Mouse (Mus musculus): ENCODE results near the gene Lrrc34. TPM values are rescaled to one million over a fixed set of nuclear protein-coding genes. Genes with fewer than 3 reads are reported as not detected.

Gene Lrrc34
- polyA plus RNA-seq, 1 experiment from 2014 or later, result 0.78 TPM

GRCm38 (mm10) chr3:30635629-30636028 lies 12.0 kb downstream of the Lrrc34 start:
- 87% methylated on average over 4 of the region's 4 CpGs for WGBS
- H3K27me3 ChIP-seq, result no peaks in the 10 kb centered on the region
- no peak overlapping the region for H3K4me3 ChIP-seq
- H3K9me3 ChIP-seq, result no peaks in the 10 kb centered on the region
- no peak overlapping the region for H3K9ac ChIP-seq
- no peak for ATAC-seq (ENCODE audit: low read depth)
- no peak overlapping the region for H3K4me2 ChIP-seq
- H3K4me1 ChIP-seq (replicated peaks), result no peaks in the 10 kb centered on the region
- no peaks in the 10 kb centered on the region for H3K36me3 ChIP-seq
- H3K27ac ChIP-seq (replicated peaks), result no peak overlapping the region

- no peak for ATAC-seq (ENCODE audit: low read depth)
Measured at GRCm38 (mm10) chr3:30633681-30634080, 14.0 kb downstream of the Lrrc34 start.

GRCm38 (mm10) chr3:30620132-30620531 lies 27.5 kb downstream of the Lrrc34 start:
- WGBS, result 88% methylated on average over 8 of the region's 8 CpGs
- H3K4me3 ChIP-seq, result no peak overlapping the region
- no peak overlapping the region for H3K4me2 ChIP-seq
- ATAC-seq (ENCODE audit: low read depth), result no peak
- H3K36me3 ChIP-seq, result peaks cover 55% of the 10 kb centered on the region
- no peaks in the 10 kb centered on the region for H3K27me3 ChIP-seq
- no peaks in the 10 kb centered on the region for H3K9me3 ChIP-seq
- no peak overlapping the region for H3K27ac ChIP-seq (replicated peaks)
- no peak overlapping the region for H3K9ac ChIP-seq
- H3K4me1 ChIP-seq (replicated peaks), result no peaks in the 10 kb centered on the region

More at GRCm38 (mm10) chr3:30633681-30634080, 14.0 kb downstream of the Lrrc34 start:
- H3K9me3 ChIP-seq, result no peaks in the 10 kb centered on the region
- H3K4me3 ChIP-seq, result no peak overlapping the region
- no peaks in the 10 kb centered on the region for H3K27me3 ChIP-seq
- H3K4me1 ChIP-seq (replicated peaks), result no peaks in the 10 kb centered on the region
- no peak overlapping the region for H3K4me2 ChIP-seq
- no peak overlapping the region for H3K27ac ChIP-seq (replicated peaks)
- no peaks in the 10 kb centered on the region for H3K36me3 ChIP-seq
- 63% methylated on average over 3 of the region's 3 CpGs for WGBS
- H3K9ac ChIP-seq, result no peak overlapping the region

- Histone ChIP-seq H3K9ac (no peak overlapping the region), H3K9me3 (no peaks in the 10 kb centered on the region), H3K4me2 (no peak overlapping the region), H3K27ac (replicated peaks) (no peak overlapping the region), H3K27me3 (no peaks in the 10 kb centered on the region), H3K36me3 (peaks cover 78% of the 10 kb centered on the region), H3K4me1 (replicated peaks) (peaks cover 13% of the 10 kb centered on the region), H3K4me3 (no peak overlapping the region)
- ATAC-seq (ENCODE audit: low read depth), result no peak
- WGBS, result 94% methylated on average over 4 of the region's 4 CpGs
Measured at GRCm38 (mm10) chr3:30610930-30611329, 36.7 kb downstream of the Lrrc34 start.

- Histone ChIP-seq H3K36me3 (peaks cover 77% of the 10 kb centered on the region), H3K9ac (no peak overlapping the region), H3K27ac (replicated peaks) (no peak overlapping the region), H3K27me3 (no peaks in the 10 kb centered on the region), H3K9me3 (no peaks in the 10 kb centered on the region), H3K4me2 (no peak overlapping the region), H3K4me1 (replicated peaks) (peaks cover 19% of the 10 kb centered on the region), H3K4me3 (no peak overlapping the region)
- ATAC-seq (ENCODE audit: low read depth), result no peak
- WGBS, result 91% methylated on average over 3 of the region's 3 CpGs
Measured at GRCm38 (mm10) chr3:30608999-30609398, 38.7 kb downstream of the Lrrc34 start.

GRCm38 (mm10) chr3:30603256-30603655 lies 44.4 kb downstream of the Lrrc34 start:
- 27% methylated on average over 10 of the region's 10 CpGs for WGBS
- H3K9me3 ChIP-seq, result no peaks in the 10 kb centered on the region
- ATAC-seq (ENCODE audit: low read depth), result no peak

GRCm38 (mm10) chr3:30602740-30603098 lies 45.0 kb downstream of the Lrrc34 start:
- Histone ChIP-seq H3K9ac (peak overlapping the region; percentile 88), H3K4me3 (peak overlapping the region; percentile 84), H3K4me1 (replicated peaks) (peaks cover 41% of the 10 kb centered on the region), H3K36me3 (peaks cover 30% of the 10 kb centered on the region), H3K9me3 (no peaks in the 10 kb centered on the region), H3K27me3 (peaks cover 4% of the 10 kb centered on the region; the same call in 1 of the 2 replicates), H3K4me2 (peak overlapping the region; percentile 72), H3K27ac (replicated peaks) (peak overlapping the region; percentile 97)
- WGBS, result 0% methylated on average over 27 of the region's 27 CpGs
- no peak; the same call in 1 of the 2 replicates for ATAC-seq (ENCODE audit: low read depth)

More at GRCm38 (mm10) chr3:30603256-30603655, 44.4 kb downstream of the Lrrc34 start:
- H3K4me3 ChIP-seq, result peak overlapping the region; percentile 84
- H3K4me1 ChIP-seq (replicated peaks), result peaks cover 45% of the 10 kb centered on the region
- peak overlapping the region; percentile 72 for H3K4me2 ChIP-seq
- peak overlapping the region; percentile 97 for H3K27ac ChIP-seq (replicated peaks)
- H3K9ac ChIP-seq, result peak overlapping the region; percentile 88
- H3K27me3 ChIP-seq, result peaks cover 3% of the 10 kb centered on the region; the same call in 1 of the 2 replicates
- H3K36me3 ChIP-seq, result peaks cover 35% of the 10 kb centered on the region

GRCm38 (mm10) chr3:30602065-30602739 lies 45.5 kb downstream of the Lrrc34 start, which contains the start of gene Mynn:
TSS of gene Mynn (plus strand) at chr3:30602065.
- peaks cover 4% of the 10 kb centered on the region; the same call in 1 of the 2 replicates for H3K27me3 ChIP-seq
- no peaks in the 10 kb centered on the region for H3K9me3 ChIP-seq
- peaks cover 24% of the 10 kb centered on the region for H3K36me3 ChIP-seq
- peak within 1 kb of the TSS; percentile 72 for H3K4me2 ChIP-seq
- under 1% methylated on average over 40 of the region's 40 CpGs for WGBS
- H3K4me3 ChIP-seq, result peak within 1 kb of the TSS; percentile 84
- H3K4me1 ChIP-seq (replicated peaks), result peaks cover 41% of the 10 kb centered on the region
- ATAC-seq (ENCODE audit: low read depth), result peak; percentile 96
- H3K9ac ChIP-seq, result peak within 1 kb of the TSS; percentile 88
- H3K27ac ChIP-seq (replicated peaks), result peak within 1 kb of the TSS; percentile 97

- ATAC-seq (ENCODE audit: low read depth), result no peak
- peak overlapping the region; percentile 72 for H3K4me2 ChIP-seq
- 1% methylated on average over 13 of the region's 13 CpGs for WGBS
- H3K9me3 ChIP-seq, result no peaks in the 10 kb centered on the region
- H3K4me1 ChIP-seq (replicated peaks), result peaks cover 41% of the 10 kb centered on the region
- peak overlapping the region; percentile 88 for H3K9ac ChIP-seq
- H3K27me3 ChIP-seq, result peaks cover 4% of the 10 kb centered on the region; the same call in 1 of the 2 replicates
- peak overlapping the region; percentile 97 for H3K27ac ChIP-seq (replicated peaks)
- H3K4me3 ChIP-seq, result peak overlapping the region; percentile 84
- peaks cover 22% of the 10 kb centered on the region for H3K36me3 ChIP-seq
Measured at GRCm38 (mm10) chr3:30601610-30602064, 46.0 kb downstream of the Lrrc34 start.

- Histone ChIP-seq H3K4me2 (peak overlapping the region; percentile 72), H3K9ac (no peak overlapping the region), H3K27ac (replicated peaks) (no peak overlapping the region; the same call in 1 of the 2 replicates), H3K27me3 (peaks cover 4% of the 10 kb centered on the region; the same call in 1 of the 2 replicates), H3K9me3 (no peaks in the 10 kb centered on the region), H3K4me3 (peak overlapping the region; percentile 84), H3K36me3 (peaks cover 19% of the 10 kb centered on the region), H3K4me1 (replicated peaks) (peaks cover 37% of the 10 kb centered on the region)
- ATAC-seq (ENCODE audit: low read depth), result no peak
- WGBS, result under 1% methylated on average over 17 of the region's 17 CpGs
Measured at GRCm38 (mm10) chr3:30601175-30601574, 46.5 kb downstream of the Lrrc34 start.

GRCm38 (mm10) chr3:30600717-30601116 lies 47.0 kb downstream of the Lrrc34 start:
- peak overlapping the region; percentile 69 for H3K27ac ChIP-seq (replicated peaks)
- H3K4me3 ChIP-seq, result peak overlapping the region; percentile 84
- peaks cover 14% of the 10 kb centered on the region for H3K36me3 ChIP-seq
- no peak for ATAC-seq (ENCODE audit: low read depth)
- under 1% methylated on average over 14 of the region's 14 CpGs for WGBS
- peak overlapping the region; percentile 70 for H3K9ac ChIP-seq
- peaks cover 36% of the 10 kb centered on the region for H3K4me1 ChIP-seq (replicated peaks)
- peaks cover 4% of the 10 kb centered on the region; the same call in 1 of the 2 replicates for H3K27me3 ChIP-seq
- peak overlapping the region; percentile 72 for H3K4me2 ChIP-seq
- no peaks in the 10 kb centered on the region for H3K9me3 ChIP-seq

GRCm38 (mm10) chr3:30599711-30600545 lies 47.7 kb downstream of the Lrrc34 start, which contains the start of gene Actrt3:
TSS of gene Actrt3 (minus strand) at chr3:30599939.
- no peak for ATAC-seq (ENCODE audit: low read depth)
- Histone ChIP-seq H3K36me3 (peaks cover 9% of the 10 kb centered on the region; the same call in 1 of the 2 replicates), H3K27ac (replicated peaks) (peak within 1 kb of the TSS; percentile 69), H3K27me3 (peaks cover 4% of the 10 kb centered on the region; the same call in 1 of the 2 replicates), H3K9ac (peak within 1 kb of the TSS; percentile 70), H3K9me3 (no peaks in the 10 kb centered on the region), H3K4me1 (replicated peaks) (peaks cover 36% of the 10 kb centered on the region), H3K4me2 (peak within 1 kb of the TSS; percentile 72), H3K4me3 (peak within 1 kb of the TSS; percentile 84)
- WGBS, result 2% methylated on average over 32 of the region's 32 CpGs
